Mouse (Mus musculus): ENCODE results near the gene Rab20. TPM values are rescaled to one million over a fixed set of nuclear protein-coding genes. Genes with fewer than 3 reads are reported as not detected.

The Rab20 gene
- polyA plus RNA-seq, 1 experiment from 2014 or later: 5.8 TPM

- H3K9me3 ChIP-seq (replicated peaks): no peaks in the 10 kb centered on the region
- ATAC-seq (ENCODE audit: insufficient read depth): 0 out of 2 replicates have a peak, but pooled peaks have one; percentile 31
- H3K4me2 ChIP-seq: no peak overlapping the region
- no peaks in the 10 kb centered on the region for H3K36me3 ChIP-seq (replicated peaks)
- no peaks in the 10 kb centered on the region for H3K27me3 ChIP-seq
- no peak overlapping the region for H3K4me3 ChIP-seq (replicated peaks)
- no peaks in the 10 kb centered on the region for H3K4me1 ChIP-seq (replicated peaks)
- H3K27ac ChIP-seq (replicated peaks): no peak overlapping the region
- 74% methylated on average over 9 of the region's 9 CpGs for WGBS (ENCODE audit: insufficient replicate concordance)
- no peak overlapping the region for H3K9ac ChIP-seq
Measured at GRCm38 (mm10) chr8:11403813-11404212, 74.7 kb downstream of the Rab20 start.

Other genes starting within 250 kb of the Rab20 start
- gene Col4a2, start 165.9 kb downstream of the Rab20 start, polyA plus RNA-seq (2015; fragmentation: Nextera tagmentation; extraction: Ambion mirVana): 7.9 and 9.1 TPM in 2 replicates
- gene Col4a1, start 165.9 kb downstream of the Rab20 start, polyA plus RNA-seq (2015; fragmentation: Nextera tagmentation; extraction: Ambion mirVana): 20.5 and 27.6 TPM in 2 replicates
- 37.1 and 40.1 TPM in 2 replicates for gene Naxd, start 18.8 kb upstream of the Rab20 start, polyA plus RNA-seq (2015; fragmentation: Nextera tagmentation; extraction: Ambion mirVana)
- 12.3 and 15.1 TPM in 2 replicates for gene Cars2, start 72.1 kb upstream of the Rab20 start, polyA plus RNA-seq (2015; fragmentation: Nextera tagmentation; extraction: Ambion mirVana)
- gene Ing1, start 76.9 kb upstream of the Rab20 start, polyA plus RNA-seq (2015; fragmentation: Nextera tagmentation; extraction: Ambion mirVana): 13.5 and 16.7 TPM in 2 replicates
- 22.1 and 23.7 TPM in 2 replicates for gene Ankrd10, start 157.0 kb upstream of the Rab20 start, polyA plus RNA-seq (2015; fragmentation: Nextera tagmentation; extraction: Ambion mirVana)
- not detected in 2 replicates for gene 1700016D06Rik, start 222.4 kb upstream of the Rab20 start, polyA plus RNA-seq (2015; fragmentation: Nextera tagmentation; extraction: Ambion mirVana)
- 9.5 and 11.0 TPM in 2 replicates for gene Arhgef7, start 249.0 kb upstream of the Rab20 start, polyA plus RNA-seq (2015; fragmentation: Nextera tagmentation; extraction: Ambion mirVana)

Data from liver, embryonic 15.5 days (tissue).